Mouse (Mus musculus) limb, embryonic 10.5 days (tissue): ENCODE data around the gene Itga2. TPM values are rescaled to one million over a fixed set of nuclear protein-coding genes. Genes with fewer than 3 reads are reported as not detected.

Experiments
- polyA plus RNA-seq: library from polyadenylated mRNA; unstranded; fragments of >200 nt; fragmentation: Nextera tagmentation; extraction: Ambion mirVana; gene quantifications from 2 replicates; pipeline ENCODE4 v1.2.1, GENCODE M21; 2016

The Itga2 gene
- polyA plus RNA-seq, 1 experiment from 2014 or later: 0.71 TPM

Other genes with a start within 250 kb of the Itga2 start
- gene Mocs2, start 113.9 kb downstream of the Itga2 start, polyA plus RNA-seq: 58.9 and 73.1 TPM in 2 replicates
- gene Pelo, start 158.1 kb upstream of the Itga2 start, polyA plus RNA-seq: 6.7 and 7.4 TPM in 2 replicates
- 1.7 and 3.2 TPM in 2 replicates for gene Gm49395, start 169.8 kb upstream of the Itga2 start, polyA plus RNA-seq
- 4.0 and 4.2 TPM in 2 replicates for gene Itga1, start 169.9 kb upstream of the Itga2 start, polyA plus RNA-seq